Mouse (Mus musculus): Measurements from ENCODE around the gene Il10.
A peak's percentile ranks its signal among the peaks of the same experiment; 100 is the strongest.

GRCm38 (mm10) chr1:131002561-131002960 lies 17.1 kb upstream of the Il10 start:
- TF ChIP-seq EP300 (IDR thresholded peaks at IDR 0.05; ENCODE audit: low read length) (no peak), TCF12 (IDR thresholded peaks at IDR 0.05; ENCODE audit: low read depth, low read length) (peak; percentile 40; the same call in 1 of the 2 replicates), CTCF (conservative IDR thresholded peaks at IDR 0.05 in 1 of 2, IDR thresholded peaks at IDR 0.05 in 1 of 2; ENCODE audit: low read depth in 2 of 2, low read length in 2 of 2) (no peak), POLR2A (IDR thresholded peaks at IDR 0.05; ENCODE audit: low read depth, low read length) (no peak), RAD21 (IDR thresholded peaks at IDR 0.05; ENCODE audit: low read depth, low read length) (no peak), SIN3A (IDR thresholded peaks at IDR 0.05; ENCODE audit: low read length) (no peak), JUND (conservative IDR thresholded peaks at IDR 0.05; ENCODE audit: low read depth, low read length) (no peak), KAT2A (IDR thresholded peaks at IDR 0.05; ENCODE audit: insufficient replicate concordance, low read length) (no peak), MEF2A (IDR thresholded peaks at IDR 0.05; ENCODE audit: borderline replicate concordance, low read depth, low read length) (peak; percentile 57), USF1 (IDR thresholded peaks at IDR 0.05; ENCODE audit: low read depth, low read length) (no peak), CHD1 (IDR thresholded peaks at IDR 0.05; ENCODE audit: low read depth, low read length) (no peak), UBTF (IDR thresholded peaks at IDR 0.05; ENCODE audit: low read depth, low read length) (no peak), SMC3 (IDR thresholded peaks at IDR 0.05; ENCODE audit: low read depth, low read length) (no peak; the same call in 1 of the 2 replicates), ZNF384 (IDR thresholded peaks at IDR 0.05; ENCODE audit: low read depth, low read length) (no peak)
